Mouse (Mus musculus) bone marrow macrophage, adult 2 months (primary cell): ENCODE data around the gene Gm12185.
"Not testable (repeated sequence)": the region's sequence is repeated elsewhere in the genome, so short reads cannot be mapped to it uniquely, and the experiment has no call there.

Experiments
- CTCF ChIP-seq: IDR thresholded peaks from 2 replicates; pipeline ENCODE4 v1.5.1; 2012; ENCODE audit warnings: low read depth, mild to moderate bottlenecking, low read length, moderate library complexity
- POLR2A ChIP-seq: IDR thresholded peaks from 2 replicates; pipeline ENCODE4 v1.6.1; 2012; ENCODE audit warnings: mild to moderate bottlenecking, low read depth, low read length, borderline replicate concordance

DNA sequence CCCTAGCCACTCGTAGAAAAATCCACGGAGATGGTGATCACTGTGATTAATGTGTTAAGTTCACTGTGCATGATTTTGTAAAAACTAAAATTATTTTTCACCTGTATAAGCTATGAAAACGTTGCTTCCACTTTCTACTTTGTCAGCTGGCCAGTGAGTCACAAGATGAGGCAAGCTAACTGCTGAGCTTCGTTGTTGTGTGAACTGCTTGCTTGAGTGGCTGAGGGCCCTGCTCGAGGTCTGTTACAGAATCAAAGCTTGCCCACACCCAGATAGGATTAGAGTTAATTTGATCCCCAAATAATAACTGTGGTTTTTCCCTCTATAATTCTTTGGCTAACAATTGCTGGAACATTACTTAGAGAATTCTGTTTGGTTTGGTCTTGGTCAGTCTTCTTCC is 12.0 kb downstream of the Gm12185 start:
- not testable (repeated sequence) for TF ChIP-seq CTCF, POLR2A
